Mouse (Mus musculus) layer of hippocampus, adult 8-10 months (tissue): ENCODE data around the gene Cep131. TPM values are rescaled to one million over a fixed set of nuclear protein-coding genes. Genes with fewer than 3 reads are reported as not detected.

Experiments used
- DNase-seq, 2 experiments: peaks; one replicate each; pipeline ENCODE4 v3.0.0; 2022; ENCODE audit warnings: low spot score in 2 of 2
- total RNA-seq, 4 experiments: library from RNA; stranded (reverse); gene quantifications; 2 replicates each; pipeline ENCODE4 v1.2.4; 2022

Cep131 gene
- total RNA-seq, 4 experiments from 2014 or later, result 34.0 to 41.5 (median 35.9) TPM

DNA sequence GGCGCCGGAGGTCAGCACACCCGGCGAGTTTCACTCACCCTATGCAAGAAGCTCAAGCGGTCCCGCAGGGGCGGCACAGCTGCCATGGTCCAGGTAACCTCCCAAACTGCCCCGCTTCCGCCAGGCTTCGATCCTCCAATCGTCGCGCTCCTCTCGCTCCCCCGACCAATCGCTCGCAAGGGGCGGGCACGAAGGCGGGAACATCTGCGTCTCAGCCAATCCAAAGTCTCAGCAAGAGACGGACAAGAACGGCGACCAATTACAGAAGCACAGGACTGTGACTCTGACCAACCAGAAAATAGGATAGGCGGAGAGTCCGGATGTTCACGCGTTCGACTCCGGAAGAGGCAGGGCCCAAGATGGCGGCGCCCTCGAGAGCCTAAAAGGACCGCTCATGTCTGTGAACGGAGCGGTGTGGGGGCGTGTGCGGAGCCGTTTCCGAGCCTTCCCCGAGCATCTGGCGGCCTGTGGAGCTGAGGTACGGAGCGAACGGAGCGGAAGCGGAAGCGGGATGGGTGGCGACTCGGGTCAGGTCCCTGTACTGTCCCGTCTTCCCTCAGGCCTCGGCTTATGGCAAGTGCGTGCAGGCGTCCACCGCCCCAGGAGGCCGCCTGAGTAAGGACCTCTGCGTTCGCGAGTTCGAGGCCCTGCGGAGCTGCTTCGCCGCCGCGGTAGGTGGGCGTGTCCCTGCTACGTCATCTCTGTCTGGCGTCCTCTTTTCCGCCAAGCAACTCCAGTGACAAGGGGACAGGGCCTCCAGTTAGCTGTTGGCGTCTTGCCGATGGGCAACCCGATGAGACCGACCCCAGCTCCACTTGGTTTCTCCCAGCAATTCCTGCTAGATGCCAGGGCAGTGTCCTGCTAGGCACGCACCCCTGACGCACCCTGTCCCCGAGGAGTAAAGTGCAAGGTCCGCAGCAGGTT lies 12.2 kb upstream of the Cep131 start, which contains the start of the genes Tepsin and Ndufaf8:
Gene Tepsin (minus strand): TSS at position 144 of the 924 bp plus-strand sequence.
Gene Ndufaf8 (plus strand): TSS at position 341 of the 924 bp plus-strand sequence.
- peak; percentile 99 to 100 for DNase-seq

DNA sequence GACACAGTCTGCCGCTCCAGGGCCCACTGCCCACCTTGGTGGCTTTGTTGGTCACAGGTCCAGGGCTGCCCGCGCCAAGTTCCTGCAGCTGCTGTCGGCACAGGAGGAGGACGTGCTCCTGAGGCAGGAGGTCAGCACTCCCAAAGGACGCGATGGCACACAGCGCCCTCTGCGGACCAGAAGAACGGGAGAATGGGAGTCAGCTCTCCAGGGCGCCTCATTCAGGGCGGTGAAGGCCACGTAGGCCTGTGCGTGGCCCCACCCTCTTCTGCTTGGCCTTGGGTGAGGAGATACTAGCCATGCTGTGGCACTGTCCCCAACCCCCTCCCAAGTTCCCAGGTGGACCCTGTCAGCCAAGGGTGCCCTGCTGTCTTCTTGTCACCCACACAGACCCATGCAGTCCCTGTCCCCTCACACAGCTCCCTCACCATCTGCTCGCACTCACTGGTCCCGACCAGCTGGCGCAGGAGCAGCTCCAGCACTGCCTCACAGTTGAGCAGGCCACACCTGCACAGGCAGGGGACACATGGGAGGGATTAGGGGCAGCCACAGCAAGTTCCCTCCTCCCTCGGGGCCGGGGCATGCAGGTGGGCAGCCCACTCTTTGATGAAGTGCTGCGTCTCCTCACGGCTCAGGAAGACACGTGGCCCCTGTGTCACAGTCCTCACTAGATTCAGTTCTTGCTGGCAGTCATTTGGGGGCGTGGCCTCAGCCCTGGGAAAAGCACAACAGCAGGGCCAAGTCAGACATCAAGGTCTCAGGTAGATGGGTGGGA lies 6.4 kb upstream of the Cep131 start:
- DNase-seq, result no peak

DNA sequence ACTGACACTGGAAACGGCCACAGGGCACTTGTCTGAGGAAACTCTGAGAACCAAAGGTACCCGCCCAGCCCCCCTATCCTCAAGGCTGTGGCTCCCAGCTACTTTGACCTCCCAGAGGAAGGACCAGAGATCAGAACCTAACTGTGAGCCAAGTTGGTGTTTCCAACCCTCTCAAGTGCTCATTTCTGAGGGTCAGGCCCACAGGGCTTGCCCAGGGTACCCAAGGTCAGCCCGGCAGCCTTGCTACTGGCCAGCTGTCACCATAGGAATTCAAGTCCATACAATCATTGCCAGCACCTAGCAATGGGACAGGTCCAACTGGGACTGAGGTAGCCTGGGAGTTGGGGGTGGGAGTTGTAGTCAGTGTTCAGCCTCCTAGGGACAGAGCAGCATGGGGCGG lies 4.0 kb upstream of the Cep131 start:
- DNase-seq, result no peak

DNA sequence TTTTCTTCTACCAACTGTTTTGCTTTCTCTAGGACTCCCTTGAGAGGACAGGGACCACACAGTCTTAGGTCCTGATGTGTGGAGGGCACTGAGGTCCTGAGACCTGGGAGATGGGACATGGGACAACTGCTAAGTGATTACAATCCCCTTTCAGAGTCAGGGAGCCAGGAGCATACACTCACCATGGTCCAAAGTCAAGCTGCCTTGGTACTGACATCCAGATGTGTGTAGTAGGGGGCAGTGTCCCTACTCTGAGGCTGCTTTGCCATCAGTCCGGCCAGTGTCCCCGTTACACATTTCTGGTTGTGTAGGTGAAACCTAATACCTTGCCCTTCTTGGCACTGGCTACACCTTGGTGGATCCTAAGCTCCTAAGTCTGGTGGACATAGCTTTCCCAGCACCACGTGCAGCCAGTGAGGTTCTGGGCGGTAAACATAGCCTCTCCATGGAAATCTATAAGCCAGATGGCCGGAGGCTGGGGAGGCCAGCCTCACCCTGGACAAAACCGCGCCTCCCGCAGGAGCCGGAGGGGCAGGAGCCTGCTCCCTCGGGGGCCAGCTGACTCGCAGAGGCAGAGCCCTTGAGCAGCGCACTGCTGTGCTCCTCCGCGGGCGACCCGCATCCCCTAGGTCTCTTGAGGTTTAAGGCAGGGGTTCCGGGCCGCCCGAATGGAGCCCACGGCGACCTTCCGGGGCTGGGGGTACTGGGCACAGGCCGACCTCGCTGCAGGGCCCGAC lies 568 bp downstream of the Cep131 start:
- DNase-seq, result no peak

DNA sequence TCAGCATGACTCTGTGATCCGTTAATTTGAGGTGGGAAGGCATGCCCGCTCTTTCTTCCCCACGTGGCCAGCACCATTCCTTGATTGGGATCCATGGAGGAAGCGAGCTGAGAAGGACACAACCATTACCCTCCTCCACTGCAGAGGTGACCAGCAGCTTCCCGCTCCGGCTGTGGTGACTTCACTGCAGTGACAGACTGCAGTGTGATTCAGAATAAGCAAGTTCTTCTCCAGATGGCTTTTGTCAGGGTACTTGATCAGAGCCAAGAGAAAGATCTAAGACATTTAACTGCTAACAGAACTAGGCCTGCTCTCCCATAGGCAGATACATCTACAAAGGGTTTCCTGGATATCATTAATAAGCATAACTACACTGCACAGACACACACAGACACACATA lies 6.3 kb downstream of the Cep131 start:
- no peak for DNase-seq

GRCm38 (mm10) chr11:120076191-120076590 lies 10.4 kb downstream of the Cep131 start:
- no peak for DNase-seq

- DNase-seq, result no peak
These were observed 13.5 kb downstream of the Cep131 start for GRCm38 (mm10) chr11:120072986-120073647.

DNA sequence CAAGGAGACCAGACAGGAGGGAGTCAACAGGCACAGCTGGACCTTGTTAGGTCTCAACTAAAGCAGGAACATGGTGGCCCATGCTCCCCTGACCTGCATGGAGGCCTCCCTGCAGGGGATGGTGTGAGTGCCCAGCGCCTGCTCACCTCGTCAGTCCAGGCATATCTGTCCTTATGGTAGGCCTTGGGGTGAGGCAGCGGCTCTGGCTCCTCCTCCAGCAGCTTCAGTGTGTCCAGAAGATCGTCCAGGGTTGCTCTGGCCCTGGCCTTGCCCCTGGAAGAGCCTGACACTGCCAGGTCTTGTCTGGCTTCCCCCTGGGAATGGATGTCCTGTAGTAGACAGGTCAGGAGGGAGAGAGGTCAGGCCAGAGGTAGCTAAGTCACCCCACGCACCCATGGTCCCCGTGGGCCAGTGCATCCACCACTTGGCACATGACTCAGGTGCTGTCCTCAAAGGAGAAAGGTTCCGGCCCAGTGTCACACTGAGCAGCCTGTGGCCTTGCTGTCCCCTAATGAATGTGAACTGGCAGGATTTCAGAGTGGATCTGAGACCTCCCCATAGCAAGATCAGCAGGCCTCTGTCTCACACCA lies 14.8 kb downstream of the Cep131 start:
- DNase-seq, result no peak

DNA sequence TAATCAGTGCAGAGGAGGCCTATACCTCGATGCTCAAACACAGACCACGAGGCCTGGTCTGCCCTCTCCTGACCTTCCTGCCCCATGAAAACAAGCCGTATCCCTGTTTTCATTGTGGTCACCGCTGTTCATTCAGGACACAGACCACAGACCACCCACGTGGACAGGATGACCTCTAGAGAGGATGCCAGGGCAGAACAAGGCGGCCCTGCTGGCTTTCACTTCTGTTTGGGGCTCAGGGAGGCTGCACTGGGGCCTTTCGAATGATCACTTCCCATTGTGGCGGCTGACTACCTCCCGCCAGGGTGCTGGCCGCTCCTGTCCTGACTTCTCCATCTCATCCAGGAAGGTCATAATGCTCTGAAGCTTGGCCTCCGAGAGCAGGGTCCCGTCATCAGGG lies 15.6 kb downstream of the Cep131 start:
- no peak for DNase-seq

- no peak for DNase-seq
These were observed 16.2 kb downstream of the Cep131 start for GRCm38 (mm10) chr11:120070286-120070930.

DNA sequence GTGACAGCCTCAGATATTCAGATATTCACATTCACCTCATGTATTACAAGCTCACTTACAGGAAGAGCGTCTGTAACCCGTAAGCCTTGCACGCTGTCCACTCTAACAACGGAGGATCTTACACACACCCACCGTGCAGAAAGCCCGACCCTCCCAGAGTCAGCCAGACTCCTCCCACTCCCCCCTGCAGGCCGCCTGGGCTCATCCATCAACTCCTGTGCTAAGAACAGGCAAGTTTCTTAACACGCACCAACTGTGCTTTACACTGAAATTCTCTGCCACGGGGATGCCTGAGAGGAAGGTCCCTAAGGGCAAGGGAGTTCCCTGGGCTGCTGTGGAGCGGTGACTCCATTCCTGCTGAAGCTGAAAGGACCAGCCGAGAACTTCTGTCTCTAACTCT lies 17.4 kb downstream of the Cep131 start:
- no peak for DNase-seq

DNA sequence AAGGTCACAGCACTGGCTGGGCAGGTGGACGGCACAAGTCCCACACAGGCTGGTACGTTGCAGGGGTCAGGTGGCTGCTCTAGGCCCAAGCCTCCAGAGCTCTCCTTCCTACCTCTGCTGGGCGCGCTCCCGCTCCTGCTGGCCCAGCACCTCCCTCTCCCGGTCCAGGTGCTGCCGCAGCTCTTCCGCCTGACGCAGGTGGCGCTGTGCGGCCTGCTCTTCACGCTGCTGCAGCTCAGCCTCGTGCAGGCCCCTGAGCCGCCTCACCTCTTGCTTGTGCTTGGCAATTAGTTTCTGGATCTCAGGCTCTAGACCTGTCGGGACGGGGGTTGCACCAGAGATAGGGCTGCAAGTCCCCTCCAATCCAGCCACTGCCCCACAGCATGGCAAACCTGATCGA lies 18.8 kb downstream of the Cep131 start:
- DNase-seq, result no peak

GRCm38 (mm10) chr11:120065291-120065690 lies 21.3 kb downstream of the Cep131 start:
- no peak for DNase-seq

DNA sequence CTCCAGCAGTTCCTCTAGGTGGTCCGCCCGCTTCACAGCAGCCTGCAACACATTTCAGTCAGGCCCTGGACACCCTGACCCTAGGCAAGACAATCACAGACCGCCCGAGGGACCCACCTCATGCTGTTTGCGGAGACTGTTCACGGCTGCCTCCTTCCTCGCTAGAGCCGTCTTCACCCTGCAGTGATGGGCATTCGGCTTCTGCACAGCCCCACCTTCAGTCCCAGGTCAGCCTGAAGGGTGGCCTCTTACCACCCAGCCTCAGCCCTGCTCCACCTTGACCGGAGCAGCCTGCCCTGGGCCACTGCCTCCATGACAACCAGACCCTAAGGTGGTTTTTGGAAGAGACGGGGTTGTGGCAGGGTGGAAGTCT lies 22.0 kb downstream of the Cep131 start:
- no peak for DNase-seq

- DNase-seq, result no peak
These were observed 22.5 kb downstream of the Cep131 start for GRCm38 (mm10) chr11:120064006-120064667.

DNA sequence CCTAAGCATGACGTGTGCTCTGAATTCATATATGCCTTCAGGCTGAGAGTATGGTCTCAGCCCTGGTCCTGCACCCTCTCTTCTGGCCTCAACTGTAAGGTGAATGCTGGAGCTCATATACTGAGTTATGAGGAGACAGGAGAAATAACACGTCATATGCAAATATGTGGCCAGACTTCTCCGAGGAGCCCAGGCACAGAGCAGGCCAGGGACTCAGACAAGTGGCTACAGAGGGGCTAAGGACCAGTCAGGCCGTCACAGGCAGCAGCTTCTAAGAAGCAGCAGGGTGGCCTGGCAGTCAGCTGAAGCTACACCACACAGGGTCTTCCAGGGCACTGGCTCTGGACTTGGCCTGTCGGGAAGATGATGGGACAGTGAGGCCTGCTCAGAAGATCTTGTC lies 23.3 kb downstream of the Cep131 start:
- no peak for DNase-seq

GRCm38 (mm10) chr11:120060634-120061033 lies 26.0 kb downstream of the Cep131 start:
- no peak for DNase-seq

GRCm38 (mm10) chr11:120055953-120056732 lies 30.5 kb downstream of the Cep131 start:
- no peak for DNase-seq

DNA sequence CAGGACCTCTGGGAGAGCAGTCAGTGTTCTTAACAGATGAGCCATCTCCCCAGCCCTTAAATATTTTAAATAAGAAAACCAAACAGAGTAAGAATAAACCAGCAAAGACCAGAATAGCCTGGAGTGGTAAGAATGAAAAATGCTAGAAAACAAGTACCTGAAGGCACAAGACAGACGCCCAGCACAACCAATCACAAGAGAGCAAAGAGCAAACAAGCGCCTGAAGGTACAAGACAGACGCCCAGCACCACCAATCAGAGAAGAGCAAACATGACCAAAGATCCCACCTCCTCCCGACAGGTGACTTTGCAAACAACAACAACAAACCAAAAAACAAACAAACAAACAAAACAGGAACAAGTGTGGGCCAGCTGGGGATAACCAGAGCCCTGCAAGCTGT lies 32.8 kb downstream of the Cep131 start:
- no peak for DNase-seq
